Mouse (Mus musculus): Measurements from ENCODE around the gene Ints4.

Ints4 gene

DNA sequence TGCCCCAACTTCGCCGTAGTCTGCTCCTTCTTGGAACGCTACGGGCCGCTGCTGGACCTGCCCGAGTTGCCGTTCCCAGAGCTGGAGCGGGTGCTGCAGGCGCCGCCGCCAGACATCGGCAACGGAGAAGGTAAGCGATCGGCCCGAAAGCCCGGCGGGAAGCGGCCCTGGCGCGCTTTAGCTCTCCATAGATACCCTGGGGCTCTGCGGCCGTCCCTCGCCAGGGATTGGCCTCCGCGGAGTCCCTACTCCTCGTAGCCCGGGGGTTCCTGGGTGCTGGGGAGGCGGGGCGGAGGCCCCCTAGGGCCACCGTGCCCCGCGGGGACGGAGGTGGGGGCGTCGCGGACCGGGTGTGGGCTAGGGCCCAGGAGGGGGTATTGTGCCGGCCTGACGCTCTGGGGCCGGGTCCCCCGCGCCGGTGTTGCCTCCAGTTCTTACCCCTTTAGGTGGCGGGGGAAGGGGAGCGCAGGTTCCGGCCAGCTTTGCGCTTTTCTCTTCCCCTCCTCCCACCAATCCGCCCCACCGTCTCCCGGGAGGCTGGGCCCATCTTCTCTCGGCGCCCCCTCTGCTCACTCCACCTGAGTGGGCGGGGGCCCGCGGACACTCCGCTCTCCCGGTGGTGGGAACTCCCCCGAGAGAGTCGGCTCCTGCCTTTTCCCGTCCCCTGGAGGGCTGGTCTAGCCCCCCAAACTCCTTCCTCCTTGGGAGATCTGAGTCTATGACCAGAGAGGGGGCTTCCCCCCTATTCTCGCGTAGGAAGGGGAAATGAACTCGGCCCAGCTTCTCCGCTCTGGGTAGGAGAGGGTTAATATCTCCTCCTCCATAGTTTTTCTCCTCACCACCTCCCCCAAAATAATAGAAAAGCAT is 99.5 kb downstream of the Ints4 start:
- TF ChIP-seq GATA4 (IDR thresholded peaks at IDR 0.05; ENCODE audit: insufficient replicate concordance, low read length) = no peak

- no peak for TF ChIP-seq GATA4 (IDR thresholded peaks at IDR 0.05; ENCODE audit: insufficient replicate concordance, low read length)
Measured at GRCm38 (mm10) chr7:97580843-97581214, 100.1 kb downstream of the Ints4 start.

DNA sequence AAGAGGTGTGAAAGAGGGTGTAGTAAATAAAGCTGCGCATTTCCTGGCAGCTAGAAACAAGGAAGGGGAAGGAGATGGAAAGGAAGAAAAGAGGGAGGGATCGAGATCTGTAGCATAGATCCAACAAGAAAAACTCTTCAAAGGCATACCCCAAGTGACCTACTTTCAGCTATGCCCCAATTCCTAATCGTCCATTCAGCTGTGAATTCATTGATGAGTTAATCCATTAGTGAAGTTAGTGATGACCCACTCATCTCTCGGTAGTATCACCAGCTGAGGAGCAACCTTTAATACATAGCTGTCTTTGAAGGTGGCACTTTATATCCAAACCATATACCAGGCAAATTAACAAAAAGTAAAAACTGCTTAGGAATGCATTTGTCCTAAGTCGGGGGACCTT is 107.8 kb downstream of the Ints4 start:
- TF ChIP-seq GATA4 (IDR thresholded peaks at IDR 0.05; ENCODE audit: insufficient replicate concordance, low read length) = no peak

DNA sequence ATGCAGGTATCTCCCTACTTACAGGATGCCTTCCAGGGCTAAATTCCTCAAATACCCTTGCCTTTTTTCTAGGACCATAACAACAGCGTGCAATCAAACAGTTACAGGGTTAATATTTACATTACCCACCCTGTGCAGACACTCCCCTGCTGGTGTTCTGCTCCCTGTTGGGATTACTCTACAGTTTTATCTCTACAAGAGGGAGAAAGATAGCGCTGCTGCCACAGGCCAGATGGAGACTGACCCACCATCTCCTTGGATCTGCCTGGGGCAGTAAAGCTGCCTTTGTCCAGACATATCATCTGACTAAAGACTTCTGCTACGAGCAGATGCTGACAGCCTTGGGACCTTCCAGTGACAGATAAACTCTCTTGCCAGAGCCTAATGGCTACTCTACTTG is 109.7 kb downstream of the Ints4 start:
- TF ChIP-seq GATA4 (IDR thresholded peaks at IDR 0.05; ENCODE audit: insufficient replicate concordance, low read length) = no peak
